Mouse (Mus musculus) myocyte (in vitro differentiated cells): ENCODE results near the gene I0C0044D17Rik.

Experiments used
- E2F4 ChIP-seq: IDR thresholded peaks from one replicate; pipeline ENCODE4 v1.6.1; 2011; ENCODE audit warnings: mild to moderate bottlenecking, control low read depth, moderate library complexity; ENCODE audit not compliant: insufficient read depth
- MAX ChIP-seq: IDR thresholded peaks from one replicate; pipeline ENCODE4 v1.6.1; 2011; ENCODE audit warnings: low read depth, mild to moderate bottlenecking, control low read depth
- MYOG ChIP-seq, 3 experiments: IDR thresholded peaks; one replicate each; pipeline ENCODE4 v1.6.1; 2011; ENCODE audit warnings: control low read depth in 2 of 3, low read depth in 2 of 3, mild to moderate bottlenecking in 2 of 3; ENCODE audit not compliant: insufficient read length in 2 of 3, control insufficient read depth in 1 of 3, insufficient read depth in 1 of 3
- POLR2A ChIP-seq: IDR thresholded peaks from one replicate; pipeline ENCODE4 v1.6.1; 2011; ENCODE audit warnings: low read depth, mild to moderate bottlenecking, control low read depth, moderate library complexity; ENCODE audit not compliant: insufficient read length
- POLR2AphosphoS2 ChIP-seq: IDR thresholded peaks from one replicate; pipeline ENCODE4 v1.6.1; 2011; ENCODE audit warnings: low read depth, control low read depth; ENCODE audit not compliant: insufficient read length
- TCF3 ChIP-seq: IDR thresholded peaks from one replicate; pipeline ENCODE4 v1.6.1; 2011; ENCODE audit warnings: low read depth, control low read depth; ENCODE audit not compliant: insufficient read length
- USF1 ChIP-seq: IDR thresholded peaks from one replicate; pipeline ENCODE4 v1.6.1; 2011; ENCODE audit warnings: low read depth, mild to moderate bottlenecking, control low read depth, moderate library complexity

DNA sequence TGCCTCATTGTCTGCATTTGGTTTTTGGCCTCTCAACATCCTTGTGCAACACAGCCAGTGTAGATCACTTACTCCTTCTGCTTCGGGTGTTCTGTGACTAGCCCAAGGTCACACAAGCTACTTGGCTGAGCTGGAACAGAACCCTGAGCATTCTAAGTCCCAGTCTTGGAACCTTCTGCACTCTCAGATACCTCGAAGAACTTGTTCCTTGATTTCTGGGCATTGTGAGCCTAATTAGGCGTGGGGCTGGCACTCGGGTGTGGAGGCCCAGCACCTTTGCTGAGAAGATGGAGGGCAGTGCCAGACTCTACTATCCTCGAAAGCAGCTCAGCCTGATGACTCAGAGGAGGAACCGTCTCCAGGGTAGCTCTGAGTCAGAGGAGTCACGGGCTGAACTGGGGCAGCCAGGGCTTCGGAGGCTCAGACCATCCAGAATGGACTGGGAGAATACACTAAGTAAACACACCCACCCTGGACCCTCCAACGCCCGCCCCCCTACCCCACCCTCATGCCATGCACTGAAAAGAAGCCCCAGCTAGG is 4.4 kb downstream of the I0C0044D17Rik start:
- TF ChIP-seq POLR2A (no peak), TCF3 (no peak), E2F4 (no peak), MAX (no peak), POLR2AphosphoS2 (no peak), USF1 (no peak), MYOG (IDR thresholded peaks at IDR 0.05; ENCODE audit: control insufficient read depth in 1 of 3, insufficient read depth in 1 of 3, insufficient read length in 2 of 3, low read depth in 2 of 3) (no peak)
